Mouse (Mus musculus) layer of hippocampus, postnatal 36 days (tissue): Measurements from ENCODE around the gene Hsdl2. TPM values are rescaled to one million over a fixed set of nuclear protein-coding genes. Genes with fewer than 3 reads are reported as not detected.
"Not testable (repeated sequence)": the region's sequence is repeated elsewhere in the genome, so short reads cannot be mapped to it uniquely, and the experiment has no call there.

Source experiments
- DNase-seq, 2 experiments: peaks; one replicate each; pipeline ENCODE4 v3.0.0; 2022
- total RNA-seq, 2 experiments: library from RNA; stranded (reverse); gene quantifications; 2 replicates each; pipeline ENCODE4 v1.2.3; 2021

The Hsdl2 gene
- 10 to 100 TPM; 28.2 to 29.0 TPM for total RNA-seq

- peak; percentile 97 to 98 for DNase-seq
Observed at GRCm38 (mm10) chr4:59581314-59582185, at the start of gene Hsdl2. Gene Hsdl2, plus strand, starts transcription at chr4:59581563.

DNA sequence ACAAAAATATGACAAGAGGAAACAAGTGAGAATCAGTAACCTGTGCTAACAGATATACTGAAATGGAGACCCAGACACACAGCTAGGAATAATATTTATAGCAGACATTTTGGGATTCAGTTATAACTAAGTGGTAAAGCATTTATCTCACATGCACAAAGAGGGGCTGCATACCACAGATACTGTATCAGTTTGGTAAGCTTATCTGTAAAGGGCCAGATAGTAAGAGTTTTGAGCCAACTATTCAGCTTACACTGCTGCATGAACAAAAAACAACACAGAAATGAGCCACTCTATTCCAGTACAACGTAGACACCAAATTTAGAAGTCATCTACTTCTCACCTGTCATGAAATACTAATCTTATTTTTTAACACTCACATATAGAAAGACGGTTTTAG lies 48.1 kb upstream of the Hsdl2 start:
- DNase-seq, result no peak

DNA sequence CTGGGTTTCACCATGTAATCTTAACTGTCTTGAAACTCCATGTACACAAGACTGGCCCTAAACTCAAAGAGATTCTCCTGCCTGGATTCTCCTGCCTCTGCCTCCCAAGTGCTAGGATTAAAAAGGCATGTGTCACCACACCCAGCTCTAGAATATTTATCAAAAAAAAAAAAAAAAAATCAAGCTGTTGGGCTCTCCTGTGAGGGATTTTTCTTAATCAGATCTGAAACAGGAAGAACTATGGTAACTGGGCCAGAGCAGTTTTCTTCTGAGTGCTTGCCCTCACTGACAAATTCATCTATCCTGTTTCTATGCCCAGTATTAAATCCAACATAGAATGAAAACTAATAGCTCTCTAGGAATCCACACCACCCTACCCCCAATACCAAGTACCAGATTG lies 45.7 kb upstream of the Hsdl2 start:
- DNase-seq, result no peak

DNA sequence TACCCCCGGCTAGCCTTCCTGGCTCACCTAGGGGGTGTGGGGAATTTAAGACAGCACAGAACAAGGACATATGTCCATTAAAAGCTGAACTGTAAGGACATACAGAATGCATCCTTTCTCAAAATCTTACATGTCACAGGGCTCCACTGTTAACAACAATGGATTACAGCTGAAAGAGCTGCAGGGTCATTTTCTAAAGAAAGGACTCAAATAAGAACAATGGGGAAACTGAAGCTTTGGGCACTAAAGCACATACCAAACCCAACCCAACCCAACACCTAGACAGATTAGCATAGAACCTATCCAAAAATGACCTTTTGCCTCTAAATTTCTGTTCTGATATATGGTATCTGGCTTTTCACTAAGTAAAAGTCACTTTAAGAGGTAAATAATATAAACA lies 45.1 kb upstream of the Hsdl2 start:
- DNase-seq, result no peak

DNA sequence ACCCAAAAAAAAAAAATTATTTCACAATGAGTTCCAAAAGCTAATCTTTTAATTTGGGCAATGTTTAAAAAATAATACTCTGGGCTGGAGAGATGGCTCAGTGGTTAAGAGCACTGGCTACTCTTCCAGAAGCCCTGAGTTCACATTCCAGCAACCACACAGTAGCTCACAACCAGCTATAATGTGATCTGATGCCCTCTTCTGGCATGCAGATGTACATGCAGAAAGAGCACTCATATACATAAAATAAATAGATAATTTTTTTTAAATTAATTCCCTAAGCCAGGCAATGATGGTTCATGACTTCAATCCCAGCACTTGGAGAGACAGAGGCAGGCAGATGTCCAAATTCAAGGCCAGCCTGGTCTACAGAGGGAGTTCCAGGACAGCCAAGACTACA lies 38.4 kb upstream of the Hsdl2 start:
- DNase-seq, result no peak

GRCm38 (mm10) chr4:59544654-59545053 lies 36.7 kb upstream of the Hsdl2 start:
- no peak for DNase-seq

GRCm38 (mm10) chr4:59546285-59547071 lies 34.9 kb upstream of the Hsdl2 start:
- no peak for DNase-seq

- DNase-seq, result no peak
Observed at GRCm38 (mm10) chr4:59547136-59547889, 34.0 kb upstream of the Hsdl2 start.

- DNase-seq, result no peak
Observed at GRCm38 (mm10) chr4:59548011-59548559, 33.3 kb upstream of the Hsdl2 start.

DNA sequence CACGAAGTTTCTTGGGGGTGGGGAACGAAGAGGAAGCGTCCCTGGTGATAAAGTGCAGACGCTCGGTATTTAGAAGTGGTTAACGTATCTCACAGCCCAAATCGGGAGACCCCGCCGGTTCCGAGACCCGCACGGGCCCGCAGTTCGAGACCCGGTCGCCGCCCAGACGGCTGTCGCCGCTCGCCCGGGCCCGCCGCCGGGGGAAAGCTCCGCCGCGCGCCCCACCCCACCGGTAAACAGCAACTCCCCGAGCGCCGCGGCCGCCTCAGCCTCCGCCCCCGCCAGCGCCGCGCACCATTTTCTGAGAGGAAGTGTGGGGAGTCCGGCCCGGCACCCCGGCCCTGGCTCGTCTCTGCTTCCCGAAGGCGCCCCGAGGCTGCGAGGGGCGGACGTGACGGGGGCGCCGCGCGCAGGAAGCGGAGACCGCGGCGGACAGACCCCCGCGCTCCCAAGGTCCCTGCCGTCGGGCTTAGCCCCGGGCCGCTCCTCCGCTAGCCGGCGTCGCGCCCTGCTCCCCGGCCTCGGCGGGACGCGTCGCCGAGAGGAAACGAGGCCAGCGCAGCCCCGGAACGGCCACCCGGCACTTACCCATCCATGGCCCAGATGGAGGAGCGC lies 32.7 kb upstream of the Hsdl2 start:
- DNase-seq, result peak; percentile 61 to 63

DNA sequence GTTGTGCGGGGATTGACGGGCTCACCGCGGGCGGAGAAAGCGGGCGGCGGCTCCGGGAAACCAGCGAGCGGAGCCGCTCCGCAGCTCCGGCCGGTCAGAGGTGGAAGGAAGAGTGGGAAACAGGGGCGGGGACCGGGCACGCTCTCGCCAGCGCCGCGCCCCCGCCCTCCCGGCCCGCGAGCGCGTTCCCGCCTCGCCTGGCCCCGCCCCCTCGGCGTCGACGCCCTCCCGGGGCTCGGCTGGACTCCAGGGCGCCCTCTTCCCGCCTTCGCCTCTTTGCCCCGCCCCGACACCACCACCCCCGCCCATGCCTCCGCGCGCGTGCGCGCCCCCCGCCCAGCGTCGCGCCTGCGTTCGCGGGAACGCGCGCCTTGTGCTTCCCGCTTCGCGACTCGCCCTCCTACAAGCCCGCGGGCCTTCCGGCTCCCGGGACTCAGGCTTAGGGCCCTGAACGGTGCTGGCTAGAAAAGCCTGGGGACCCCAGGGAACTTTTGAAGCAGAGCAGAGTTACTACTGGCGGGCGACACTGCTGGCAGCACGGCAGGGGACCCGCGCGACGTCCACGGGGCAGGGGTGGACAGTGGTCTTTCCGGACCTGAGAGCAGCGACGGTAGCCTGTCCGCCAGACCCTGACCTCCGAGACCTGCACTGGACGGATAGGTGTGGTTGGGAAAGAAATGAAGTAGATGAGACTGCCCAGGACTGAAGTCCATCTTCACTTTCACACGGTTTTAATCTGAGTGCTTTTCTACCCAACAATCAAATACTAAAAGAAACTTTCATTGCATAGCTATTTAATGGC lies 32.0 kb upstream of the Hsdl2 start, which contains the start of gene Ptbp3:
TSS of gene Ptbp3 (minus strand) at position 190 of the 802 bp plus-strand sequence.
- DNase-seq, result peak; percentile 84 to 86

GRCm38 (mm10) chr4:59549977-59550560 lies 31.3 kb upstream of the Hsdl2 start:
- no peak for DNase-seq

DNA sequence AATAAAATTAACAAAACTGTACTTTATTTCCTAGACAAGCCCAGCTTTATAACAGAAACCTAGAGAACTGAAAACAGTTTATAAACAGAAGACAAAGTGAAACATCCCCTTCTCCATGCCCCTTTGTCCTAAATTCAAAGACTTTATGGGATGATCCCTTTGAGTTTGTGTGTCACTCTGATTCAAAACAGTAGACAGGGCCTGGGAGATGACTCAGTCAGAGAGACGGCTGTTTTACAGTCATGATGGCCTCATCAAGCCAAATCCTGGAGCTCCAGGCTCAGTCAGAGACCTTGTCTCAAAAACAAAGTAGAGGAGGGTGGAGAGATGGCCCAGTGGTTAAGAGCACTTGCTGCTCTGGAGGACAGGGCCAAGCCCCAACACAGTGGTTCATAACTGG lies 29.5 kb upstream of the Hsdl2 start:
- DNase-seq, result no peak

DNA sequence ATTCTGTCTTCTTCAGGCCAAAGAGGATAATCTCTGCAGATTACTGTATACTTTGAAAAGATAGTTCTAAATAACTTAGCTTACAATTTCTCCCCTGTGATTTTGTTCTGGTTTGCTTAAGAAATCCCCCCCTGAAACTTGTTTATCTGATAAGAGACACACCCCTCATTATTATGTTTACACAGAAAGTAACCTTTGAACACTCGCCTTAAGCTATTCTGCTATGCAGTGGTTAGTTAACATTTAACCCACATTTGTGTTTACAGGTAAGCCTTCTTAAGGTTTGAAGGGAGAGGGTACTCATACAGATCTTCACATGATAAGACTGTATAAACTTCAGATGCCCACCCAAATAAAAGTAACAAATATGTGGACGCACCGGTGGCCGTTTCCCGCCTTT lies 28.5 kb upstream of the Hsdl2 start:
- DNase-seq, result no peak

DNA sequence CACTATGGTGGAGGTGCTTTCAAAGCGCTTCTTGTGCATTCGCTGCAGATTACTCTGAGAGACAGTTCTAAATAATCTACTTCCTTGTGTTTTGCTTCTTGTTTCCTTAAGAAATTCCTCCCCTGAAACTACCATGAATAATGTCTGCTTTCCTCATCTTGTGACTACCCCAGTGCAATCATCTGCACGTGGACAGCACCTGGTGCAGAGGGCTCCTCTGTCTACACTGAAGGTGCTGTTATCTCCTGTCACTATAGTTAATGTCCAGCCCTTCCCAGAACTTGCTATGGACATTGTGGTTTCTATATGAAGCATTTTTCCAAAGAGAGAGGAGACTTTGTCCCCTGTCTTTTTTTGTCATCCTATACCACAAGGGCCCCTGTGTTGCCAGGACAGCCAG lies 27.8 kb upstream of the Hsdl2 start:
- no peak for DNase-seq

- no peak for DNase-seq
Observed at GRCm38 (mm10) chr4:59555177-59555576, 26.2 kb upstream of the Hsdl2 start.

GRCm38 (mm10) chr4:59557343-59557742 lies 24.0 kb upstream of the Hsdl2 start:
- DNase-seq, result not testable (repeated sequence)

DNA sequence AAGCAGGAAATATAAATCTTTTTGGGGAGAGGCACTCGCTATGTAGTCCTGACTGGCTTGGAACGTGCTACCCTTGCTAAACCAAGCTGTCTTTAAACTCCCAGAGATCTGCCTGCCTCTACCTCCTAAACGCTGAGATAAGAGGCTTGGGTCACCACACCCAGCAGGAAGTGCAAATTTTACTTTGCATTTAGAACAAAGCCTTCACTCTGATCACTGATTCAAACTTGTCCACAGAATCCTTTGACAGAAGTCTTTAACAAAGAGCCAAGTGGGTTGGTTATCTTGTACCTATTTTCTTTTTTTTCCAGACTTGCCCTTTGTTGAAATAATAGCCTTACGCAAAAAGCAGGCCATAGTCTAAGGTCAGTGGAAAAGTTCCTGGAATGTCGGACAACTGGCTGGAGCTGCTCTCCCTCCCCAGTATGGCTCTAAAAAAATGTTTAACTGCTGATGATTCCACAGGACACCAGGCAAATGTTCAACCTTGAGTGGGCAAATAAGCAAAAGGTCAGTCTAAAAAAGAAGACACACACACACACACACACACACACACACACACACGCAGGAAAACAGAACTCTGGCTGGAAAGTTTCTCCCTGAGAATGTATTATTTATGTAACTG lies 23.2 kb upstream of the Hsdl2 start:
- DNase-seq, result no peak

DNA sequence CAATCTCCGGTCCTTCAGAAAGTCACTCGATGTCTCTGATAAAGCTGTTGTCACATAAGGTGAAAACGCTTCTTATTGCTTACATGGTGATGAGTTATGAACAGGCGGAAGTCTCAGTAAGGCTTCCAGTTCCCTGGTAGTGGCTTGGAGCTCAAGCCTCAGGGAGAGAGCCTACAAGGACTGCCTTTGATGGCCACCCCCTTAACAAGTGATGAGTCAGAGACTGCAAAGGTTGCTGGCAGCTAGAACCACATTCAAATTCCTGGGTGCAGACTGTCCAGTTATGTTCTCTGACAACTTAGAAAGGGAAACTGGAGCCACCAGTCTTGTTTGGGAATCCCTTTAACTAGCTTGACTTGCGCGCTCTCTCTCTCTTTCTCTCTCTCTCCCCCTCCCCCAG lies 21.2 kb upstream of the Hsdl2 start:
- DNase-seq, result no peak

GRCm38 (mm10) chr4:59564128-59564527 lies 17.2 kb upstream of the Hsdl2 start:
- no peak for DNase-seq
